Mouse (Mus musculus) left cerebral cortex, postnatal 10 days (tissue): ENCODE measurements around the gene Calcrl. TPM values are rescaled to one million over a fixed set of nuclear protein-coding genes. Genes with fewer than 3 reads are reported as not detected.

Source experiments
- DNase-seq, 2 experiments: peaks; one replicate each; pipeline ENCODE4 v3.0.0; 2021 to 2022; ENCODE audit warnings: low spot score in 2 of 2, mixed read lengths in 1 of 2; ENCODE audit errors: extremely low spot score in 1 of 2
- intact Hi-C: fragments of 180-260 bp; cut with DNase I; formaldehyde crosslinking; loops from one replicate; pipeline ENCODE4 v1.15.1; 2025
- total RNA-seq, 2 experiments: library from RNA; stranded (reverse); gene quantifications; 2 replicates each; pipeline ENCODE4 v1.2.3; 2021

The Calcrl gene
- total RNA-seq, 2 experiments from 2014 or later, result 7.7 to 10.4 TPM

GRCm38 (mm10) chr2:84358690-84359343 lies 66.4 kb downstream of the Calcrl start:
- intact Hi-C loops, result no loop called here
- no peak for DNase-seq

GRCm38 (mm10) chr2:84355281-84355680 lies 69.9 kb downstream of the Calcrl start:
- DNase-seq, result no peak
- intact Hi-C loops, result no loop called here

- no peak for DNase-seq
- intact Hi-C loops, result no loop called here
Measured at GRCm38 (mm10) chr2:84347376-84347775, 77.8 kb downstream of the Calcrl start.

GRCm38 (mm10) chr2:84343756-84344155 lies 81.5 kb downstream of the Calcrl start:
- intact Hi-C loops, result no loop called here

GRCm38 (mm10) chr2:84337774-84338450 lies 87.3 kb downstream of the Calcrl start:
- intact Hi-C loops, result no loop called here
- DNase-seq, result no peak

More at GRCm38 (mm10) chr2:84343756-84344155, 81.5 kb downstream of the Calcrl start:
- DNase-seq, result no peak

- intact Hi-C loops, result no loop called here
- no peak for DNase-seq
Measured at GRCm38 (mm10) chr2:84336331-84336730, 88.9 kb downstream of the Calcrl start.

DNA sequence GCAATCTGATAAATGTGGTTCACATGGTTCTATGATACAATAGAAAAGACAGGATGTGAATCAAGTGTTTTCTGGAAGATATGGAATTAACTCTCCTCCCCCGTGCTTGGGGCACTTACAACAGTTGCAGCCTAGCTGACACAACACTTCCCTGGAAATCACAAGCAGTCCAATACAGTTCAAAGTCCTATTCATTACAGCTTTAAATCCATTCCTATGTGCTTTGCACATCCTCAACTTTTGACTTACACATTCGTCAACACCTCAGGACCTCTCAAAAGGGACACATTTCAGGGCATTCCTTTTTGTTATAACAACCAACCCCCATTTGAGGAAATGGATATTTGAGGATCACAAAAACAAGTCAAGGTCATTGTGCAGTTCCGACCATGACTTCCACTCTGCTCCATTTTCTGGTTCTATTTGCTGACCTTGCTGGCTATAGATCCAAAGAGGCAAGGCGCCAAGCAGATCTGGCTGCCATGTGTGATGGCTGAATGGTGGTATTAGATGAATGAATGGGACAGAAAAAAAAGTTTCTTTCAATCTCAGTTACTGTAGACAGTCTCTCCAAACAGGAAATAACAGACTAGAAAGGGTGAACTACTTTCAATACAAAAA lies 108.9 kb downstream of the Calcrl start:
- intact Hi-C loops, result no loop called here
- DNase-seq, result no peak

DNA sequence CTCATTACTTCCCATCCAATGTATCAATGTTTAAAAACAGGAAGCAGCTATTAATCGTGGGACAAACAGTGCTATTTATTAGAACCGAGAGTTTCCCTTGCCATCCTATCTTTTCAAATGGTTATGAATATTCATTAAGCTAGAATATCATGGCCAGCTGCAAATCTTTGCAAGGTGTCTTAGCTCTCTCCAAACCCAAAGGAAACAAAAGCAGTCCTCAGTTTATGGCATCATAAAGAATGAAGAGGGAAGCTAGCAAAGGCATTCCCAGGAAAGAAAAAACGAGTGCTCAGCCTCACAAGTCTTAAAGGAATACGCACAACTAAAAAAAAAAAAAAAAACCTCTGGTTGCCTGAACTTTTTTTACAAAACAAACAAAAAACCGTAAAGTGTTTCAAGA lies 128.7 kb downstream of the Calcrl start:
- DNase-seq, result no peak
- intact Hi-C loops, result no loop called here

GRCm38 (mm10) chr2:84295068-84295467 lies 130.1 kb downstream of the Calcrl start:
- DNase-seq, result peak in 1 of 2 experiments; percentile 30
- intact Hi-C loops, result no loop called here

DNA sequence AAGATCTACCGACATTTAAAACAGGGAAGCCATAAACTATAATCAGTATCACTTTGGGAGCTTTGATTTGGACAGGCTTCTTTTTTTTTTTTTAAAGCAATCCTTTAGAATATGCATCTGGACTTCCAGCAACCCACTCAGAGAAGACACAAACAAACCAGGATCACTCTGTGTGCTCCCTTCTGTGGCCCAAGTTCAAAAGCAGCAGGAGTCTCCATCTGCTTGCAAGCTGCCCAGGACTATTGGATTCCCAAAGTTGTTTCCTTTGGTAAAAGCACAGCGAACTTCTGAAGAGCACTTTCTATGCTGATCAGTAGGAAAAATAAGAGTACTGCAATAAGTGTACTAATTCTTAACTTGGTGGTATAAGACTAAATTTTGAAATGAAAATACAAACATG lies 130.6 kb downstream of the Calcrl start:
- intact Hi-C loops, result no loop called here
- peak in 1 of 2 experiments; percentile 49 for DNase-seq

DNA sequence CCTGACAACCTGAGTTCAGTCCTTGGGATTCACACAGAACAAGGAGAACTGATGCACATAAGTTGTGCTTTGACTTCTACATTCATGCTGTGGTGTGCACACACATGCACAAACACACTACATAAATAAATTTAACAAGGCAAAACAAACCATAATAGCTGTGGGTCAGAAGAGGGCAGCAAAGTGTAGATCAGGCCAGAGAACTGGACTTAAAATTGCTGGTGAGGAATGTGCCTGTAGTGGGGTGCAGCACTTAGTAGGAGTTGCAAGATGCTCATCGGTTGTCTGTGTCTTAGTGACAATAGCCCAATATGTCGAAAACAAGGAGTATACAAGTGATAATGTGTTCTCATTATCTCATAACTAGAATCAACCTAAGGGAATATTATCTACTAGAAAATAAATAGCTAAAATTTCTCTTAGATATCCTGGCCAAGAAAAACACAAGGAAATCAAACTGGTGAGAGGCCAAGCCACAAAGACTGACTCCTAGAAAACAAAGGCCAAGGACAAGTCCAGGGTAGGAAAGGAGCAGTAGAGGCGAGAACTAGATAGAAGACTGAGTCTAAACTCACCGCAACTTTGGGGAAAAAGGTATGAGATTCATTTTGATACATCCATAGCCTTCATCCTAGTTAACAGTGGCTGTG lies 132.7 kb downstream of the Calcrl start:
- no peak for DNase-seq
- intact Hi-C loops, result no loop called here

DNA sequence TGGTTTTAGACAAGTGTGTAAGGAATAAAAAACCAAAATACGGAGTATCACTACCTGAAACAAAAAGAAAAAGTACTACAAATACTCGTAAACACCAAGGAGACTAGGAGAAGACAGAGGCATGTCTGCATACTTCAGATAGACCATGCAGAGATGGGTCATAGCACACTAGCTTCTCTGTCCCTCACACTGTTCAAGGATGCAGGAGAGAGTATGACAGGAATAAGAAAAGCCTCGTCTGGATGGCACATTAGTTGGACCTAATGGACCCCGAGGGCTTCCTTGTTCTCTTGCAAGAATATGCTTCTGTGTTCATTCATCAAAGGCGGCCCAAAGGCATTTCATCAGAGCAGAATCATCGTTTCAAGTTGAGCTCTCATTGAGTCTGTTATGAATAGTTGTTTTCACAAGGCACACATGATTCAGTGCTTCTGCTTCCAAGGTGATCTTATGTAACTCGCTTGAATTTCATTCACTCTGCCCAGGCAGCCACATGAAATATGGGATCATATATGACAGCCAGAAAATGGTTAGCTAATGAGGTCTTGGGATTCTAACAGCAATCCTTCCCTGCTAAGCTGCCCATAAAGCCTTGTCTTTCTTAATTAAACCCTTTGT lies 136.2 kb downstream of the Calcrl start:
- peak in 1 of 2 experiments; percentile 8 for DNase-seq
- intact Hi-C loops, result no loop called here

Other genes with a start within 250 kb of the Calcrl start
- 1 to 10 TPM; 6.2 to 7.6 TPM for gene Tfpi, start 51.4 kb upstream of the Calcrl start, total RNA-seq
- 10 to 100 TPM; 61.3 to 64.7 TPM for gene Ctnnd1, start 225.4 kb upstream of the Calcrl start, total RNA-seq
- not detected for gene Btbd18, start 233.7 kb upstream of the Calcrl start, total RNA-seq
- 10 to 100 TPM; 71.0 to 73.0 TPM for gene Selenoh, start 245.4 kb upstream of the Calcrl start, total RNA-seq